Mouse (Mus musculus) 416B (cell line): ENCODE measurements around the gene Oard1.

Experiments
- DNase-seq: peaks from one replicate; pipeline ENCODE4 v3.0.0; 2011; ENCODE audit warnings: low read depth

The Oard1 gene

DNA sequence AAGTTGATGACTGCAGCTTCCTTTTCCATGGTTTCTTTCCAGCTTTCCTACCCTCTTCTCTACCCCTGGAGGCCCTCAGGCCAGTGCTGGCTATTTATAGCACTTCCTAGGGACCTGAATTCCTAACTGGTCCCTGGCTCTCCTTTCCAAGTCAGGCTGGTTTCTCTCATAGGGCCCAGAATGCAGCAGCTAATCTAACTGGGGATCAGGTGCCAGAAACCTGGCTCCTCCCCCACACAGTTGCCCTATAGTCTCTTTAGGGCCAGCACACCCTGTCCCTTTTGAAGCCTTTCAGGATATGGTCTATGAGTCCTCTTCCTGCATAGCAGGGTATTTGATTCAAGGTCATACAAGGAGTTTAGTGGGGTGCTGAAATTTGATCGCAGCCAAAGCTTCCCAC, 26.7 kb downstream of the Oard1 start:
- peak; percentile 83 for DNase-seq

DNA sequence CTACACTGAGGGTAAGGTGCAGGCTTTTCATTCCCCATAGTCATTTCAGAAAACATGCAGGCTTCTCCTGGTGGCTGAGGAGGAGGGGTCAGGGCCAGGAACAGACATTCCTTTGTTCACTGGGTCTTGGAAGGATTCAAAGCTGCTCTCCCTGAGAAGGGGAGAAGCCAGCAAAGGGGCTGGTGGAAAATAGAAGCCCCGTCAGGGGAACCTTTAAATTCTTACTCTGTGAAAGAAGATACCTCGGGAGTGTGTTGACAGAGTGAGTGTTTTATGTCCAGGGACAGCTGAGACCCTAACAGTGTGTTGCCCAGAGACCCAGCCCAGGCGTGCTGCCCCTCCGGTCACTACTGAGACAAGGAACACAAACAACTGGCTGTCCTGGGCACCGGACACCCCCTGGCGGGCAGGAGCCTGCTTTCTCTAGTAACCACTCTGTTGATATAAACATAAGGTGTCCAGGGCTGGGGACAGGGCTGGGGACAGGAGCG, 27.7 kb downstream of the Oard1 start:
- DNase-seq: no peak

DNA sequence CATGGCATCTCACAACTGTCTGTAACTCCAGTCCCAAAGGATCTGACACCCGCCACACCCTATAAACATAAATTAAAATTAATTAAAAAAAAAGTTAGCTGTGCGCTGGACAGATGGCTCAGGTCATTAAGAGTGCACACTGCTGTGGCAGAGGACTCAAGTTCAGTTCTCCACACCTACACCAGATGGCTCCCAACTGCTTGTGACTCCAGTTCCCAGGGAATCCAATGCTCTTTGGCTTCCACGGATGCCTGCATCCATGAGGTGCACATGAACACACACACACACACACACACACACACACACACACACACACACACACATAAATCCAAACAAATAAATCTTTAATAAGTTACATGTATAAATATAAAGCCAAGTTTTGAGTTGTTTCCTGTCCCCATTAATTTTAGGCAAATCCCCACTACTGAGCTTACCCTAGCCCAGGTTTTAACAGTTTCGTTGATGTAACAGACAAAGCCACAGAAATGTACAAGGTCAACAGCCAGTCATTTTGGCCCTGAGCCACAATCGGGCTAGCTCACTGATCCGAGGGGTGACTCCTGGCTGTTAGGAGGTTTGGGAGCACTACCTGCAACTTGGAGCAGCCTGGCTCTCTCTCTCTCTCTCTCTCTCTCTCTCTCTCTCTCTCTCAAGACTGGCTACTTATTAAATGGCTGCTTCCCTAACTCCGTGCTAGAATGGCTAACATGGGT, 33.1 kb downstream of the Oard1 start:
- peak; percentile 66 for DNase-seq

DNA sequence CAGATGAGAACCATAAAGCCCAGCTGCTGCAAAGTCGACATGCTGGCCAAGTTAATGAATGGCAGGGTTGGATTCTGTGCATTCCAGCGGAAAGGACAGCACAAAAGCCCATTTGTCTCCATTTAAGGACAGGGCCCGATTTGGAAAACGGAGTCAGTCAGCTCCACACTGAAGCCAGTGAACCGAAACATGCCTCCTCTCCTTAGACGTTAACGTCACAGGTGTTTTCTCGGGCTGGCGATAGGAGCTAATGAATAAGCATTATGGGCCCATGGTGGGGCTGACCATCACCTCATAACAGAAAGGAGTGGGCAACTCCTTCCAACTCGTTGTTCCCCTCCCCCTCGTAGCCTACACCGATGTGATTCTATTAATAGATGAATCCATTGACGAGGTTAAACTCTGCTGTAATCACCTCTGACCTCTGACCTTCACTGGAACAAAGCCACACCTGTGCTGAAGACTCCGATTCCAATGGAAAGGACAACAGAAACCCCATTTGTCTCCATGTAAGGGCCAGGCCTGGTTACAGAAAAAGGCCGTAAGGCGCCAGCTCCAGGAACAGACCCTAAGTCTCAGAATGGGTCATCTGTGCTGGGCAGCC, 33.8 kb downstream of the Oard1 start:
- DNase-seq: no peak

DNA sequence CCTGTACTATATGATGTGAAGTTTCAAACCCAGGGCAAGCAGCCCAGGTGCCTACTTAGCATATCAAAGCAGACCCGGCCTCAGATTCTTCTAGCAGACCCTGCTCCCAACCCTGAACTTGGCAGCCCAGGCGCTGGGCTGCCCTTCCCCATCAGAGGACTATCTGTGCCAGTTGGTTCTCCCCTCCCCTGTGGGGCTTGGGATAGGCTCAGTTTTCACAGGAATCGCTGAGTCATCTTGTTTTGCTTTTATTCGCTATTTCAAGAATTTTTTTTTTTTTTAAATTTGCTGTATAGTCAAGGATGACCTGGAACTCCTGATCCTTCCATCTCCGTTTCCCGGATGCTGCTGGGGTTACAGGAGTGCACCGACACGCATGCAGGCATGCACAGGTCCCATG, 37.9 kb downstream of the Oard1 start:
- peak; percentile 45 for DNase-seq

DNA sequence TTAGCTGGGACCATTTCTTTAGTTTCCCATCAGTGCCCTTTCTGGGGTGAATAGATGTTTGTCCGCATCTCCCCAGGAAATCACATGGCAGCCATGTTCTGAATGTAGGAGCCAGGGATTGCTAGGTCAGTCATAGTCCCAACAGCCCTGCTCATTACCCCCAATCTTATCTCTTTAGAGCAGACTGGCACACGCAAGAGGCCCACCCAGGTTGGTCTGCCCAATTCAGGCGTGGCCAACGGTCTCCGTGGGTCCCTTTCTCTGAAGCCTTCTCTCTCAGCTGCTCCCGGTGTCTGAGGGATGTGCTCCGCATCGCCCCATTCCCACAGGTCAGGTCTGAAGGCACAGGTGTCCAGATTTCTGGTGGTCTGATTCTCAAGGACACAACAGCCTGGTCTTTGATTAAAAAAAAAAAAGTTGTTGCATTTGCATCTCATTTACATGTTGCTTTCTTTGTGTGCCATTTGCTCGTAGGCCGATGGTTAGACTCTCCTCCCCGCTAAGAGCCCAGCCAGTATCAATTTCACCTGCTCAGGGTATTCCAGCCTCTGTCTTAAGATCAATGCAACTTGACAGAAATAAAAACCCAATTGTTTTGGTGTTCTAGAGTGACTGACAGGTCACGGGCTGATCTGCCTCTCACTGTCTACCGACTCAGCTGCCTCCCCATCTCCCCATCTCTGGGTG, 41.0 kb downstream of the Oard1 start:
- DNase-seq: no peak

DNA sequence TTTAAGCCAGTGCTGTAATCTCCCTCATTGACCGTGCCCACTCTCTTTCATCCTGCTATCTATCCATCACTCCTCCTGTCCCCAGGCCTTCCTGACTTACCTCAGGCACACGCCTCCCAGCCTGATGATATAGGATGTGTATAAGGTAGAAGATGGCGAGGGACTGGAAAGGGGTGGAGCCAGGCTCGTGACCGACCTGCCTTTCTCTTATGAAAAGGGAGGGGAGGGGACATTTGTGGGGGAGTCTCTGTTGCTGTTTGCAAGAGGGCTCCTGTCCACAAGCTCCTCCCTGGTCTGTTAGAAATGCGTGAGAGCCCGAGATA, 41.5 kb downstream of the Oard1 start, which contains the start of gene Tspo2:
TSS of gene Tspo2 (minus strand) at position 170 of the 323 bp plus-strand sequence.
- no peak for DNase-seq

DNA sequence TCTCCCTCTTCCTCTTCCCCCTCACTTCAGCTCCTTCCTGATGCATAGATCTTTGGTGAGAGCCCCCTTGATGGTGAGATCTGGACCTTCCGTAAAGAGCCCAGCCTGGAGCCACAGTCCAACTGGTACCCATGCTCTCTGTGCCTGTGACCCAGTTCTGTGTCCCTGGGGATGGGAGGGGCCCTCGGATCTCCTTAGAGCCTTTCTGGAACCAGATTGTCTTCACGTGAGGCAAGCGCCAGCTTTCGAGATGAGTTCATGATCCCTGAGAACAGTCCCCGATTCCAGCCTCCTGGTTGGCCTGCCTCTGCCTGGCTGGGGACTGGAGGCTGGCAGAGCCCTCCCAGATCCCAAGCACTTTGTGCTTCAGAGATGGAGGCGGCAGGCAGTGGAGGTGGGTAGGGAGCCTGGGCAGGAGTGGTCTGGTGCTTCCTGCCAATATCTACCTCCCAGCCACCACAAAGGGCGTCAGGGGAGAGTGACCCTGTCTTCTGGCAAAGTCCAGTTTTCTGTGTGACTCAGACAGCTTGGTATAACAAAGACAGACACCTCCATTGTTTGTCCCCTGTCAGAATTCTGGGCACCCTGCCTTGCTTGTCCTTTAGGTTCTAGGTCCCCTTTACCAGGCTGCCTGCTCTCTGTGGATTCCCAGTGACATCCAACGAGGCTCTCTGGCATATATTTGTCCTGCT, 42.1 kb downstream of the Oard1 start:
- DNase-seq: no peak

DNA sequence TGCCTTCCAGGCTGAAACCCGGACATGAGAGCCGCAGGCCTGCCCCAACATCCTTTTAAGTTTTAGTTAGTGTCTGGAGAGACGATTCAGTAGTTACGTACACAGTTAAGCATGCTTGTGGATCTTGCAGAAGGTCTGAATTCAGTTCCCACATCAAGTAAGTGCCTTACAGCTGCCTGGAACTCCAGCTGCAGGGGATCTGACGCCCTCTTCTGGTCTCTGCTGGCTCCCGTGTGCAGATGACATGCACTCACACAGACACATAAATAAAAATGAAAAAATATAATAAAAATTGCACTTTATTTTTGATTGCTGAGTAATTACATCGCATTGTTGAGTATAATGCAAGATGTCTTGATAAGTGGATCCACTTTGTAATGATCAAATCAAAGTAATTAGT, 43.7 kb downstream of the Oard1 start:
- peak; percentile 43 for DNase-seq

DNA sequence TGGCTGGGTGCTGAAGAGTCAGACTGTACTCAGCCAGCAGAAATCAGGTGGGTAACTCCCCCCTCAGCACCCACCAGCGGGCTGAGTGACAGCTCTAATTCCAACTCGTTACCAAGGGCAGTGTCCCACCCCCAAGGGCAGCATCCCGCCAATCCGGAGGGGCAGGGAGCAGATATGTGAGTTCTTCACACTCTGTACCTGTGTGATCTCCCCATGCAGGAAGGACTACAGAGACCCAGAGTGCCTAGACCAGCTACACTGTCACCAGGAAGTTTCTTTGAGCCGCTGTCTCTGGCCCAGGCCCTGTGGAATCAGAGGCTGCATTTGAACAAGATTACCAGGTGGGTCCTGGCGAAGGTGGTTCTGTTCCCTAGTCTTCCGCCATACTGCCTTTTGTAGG, 44.4 kb downstream of the Oard1 start:
- no peak for DNase-seq

DNA sequence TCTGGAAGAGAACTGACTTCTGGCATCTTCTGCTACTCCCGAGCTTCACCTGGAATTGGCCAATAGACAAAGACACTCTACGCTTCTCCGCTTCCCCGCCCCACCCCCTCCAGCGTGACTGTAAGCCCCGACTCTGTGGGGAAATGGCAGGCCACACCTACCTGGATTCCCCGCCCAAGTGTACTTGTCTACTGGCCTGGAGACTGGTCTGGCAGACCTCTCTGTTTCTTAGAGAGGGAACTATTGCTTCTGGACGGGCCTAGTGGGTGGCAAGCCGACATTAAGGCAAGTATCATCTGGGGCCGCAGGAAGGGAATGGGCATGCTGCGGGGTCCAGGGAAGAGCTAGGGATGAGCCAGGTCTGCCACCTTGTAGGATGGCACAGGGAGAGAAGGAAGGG, 44.9 kb downstream of the Oard1 start, which contains the start of gene Unc5cl:
TSS of gene Unc5cl (plus strand) at position 214 of the 400 bp plus-strand sequence.
- no peak for DNase-seq

DNA sequence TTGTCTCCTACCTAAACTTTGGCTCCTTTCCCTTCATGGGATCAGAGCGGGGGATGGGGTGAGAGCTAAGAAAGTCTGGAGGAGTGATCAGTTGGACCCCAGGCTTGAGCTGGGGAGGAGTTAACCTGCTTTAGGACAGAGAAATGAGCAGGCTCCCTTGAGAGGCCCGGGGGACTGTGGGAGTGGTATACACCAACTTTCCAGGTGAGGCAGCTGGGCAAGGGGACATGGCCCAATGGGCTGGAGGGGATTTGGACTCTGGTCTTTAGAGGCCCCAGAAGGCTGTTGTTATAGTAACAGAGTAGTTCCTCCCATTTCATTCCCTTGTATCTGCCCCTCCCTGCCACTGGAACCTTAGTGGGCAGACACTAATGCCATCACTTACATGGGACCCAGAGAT, 46.1 kb downstream of the Oard1 start:
- no peak for DNase-seq

DNA sequence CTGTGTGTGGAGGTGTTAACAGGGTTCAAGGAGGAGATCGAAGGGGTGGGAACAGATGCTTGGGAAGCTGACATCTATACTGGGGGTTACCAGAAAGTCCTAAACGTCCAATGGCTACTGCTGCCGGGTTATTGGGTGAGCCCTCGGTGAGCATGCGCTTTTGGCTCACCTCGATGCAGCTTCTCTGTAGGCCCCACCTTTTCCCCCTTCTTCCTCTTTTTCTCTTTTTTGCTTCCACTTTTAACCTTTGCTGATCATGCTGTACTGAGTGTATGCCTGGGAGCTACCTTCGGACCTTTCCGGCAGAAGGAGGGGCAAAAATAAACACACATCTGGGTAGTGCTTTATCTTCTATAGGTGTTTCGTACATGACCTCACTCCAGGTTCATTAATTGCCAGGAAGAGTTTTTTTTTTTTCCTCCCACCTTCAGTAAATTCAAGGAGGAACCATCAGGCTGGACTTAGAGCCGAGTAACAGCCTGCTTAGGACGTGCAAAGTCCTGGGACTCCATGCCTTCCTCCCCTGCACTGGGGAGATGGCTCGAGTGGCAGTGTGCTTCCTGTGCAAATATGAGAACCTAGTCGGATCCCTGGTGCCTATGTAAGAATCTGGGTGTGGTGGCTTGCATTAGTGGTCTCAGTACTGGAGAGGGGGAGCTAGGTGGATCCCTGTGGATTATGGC, 48.3 kb downstream of the Oard1 start:
- no peak for DNase-seq

DNA sequence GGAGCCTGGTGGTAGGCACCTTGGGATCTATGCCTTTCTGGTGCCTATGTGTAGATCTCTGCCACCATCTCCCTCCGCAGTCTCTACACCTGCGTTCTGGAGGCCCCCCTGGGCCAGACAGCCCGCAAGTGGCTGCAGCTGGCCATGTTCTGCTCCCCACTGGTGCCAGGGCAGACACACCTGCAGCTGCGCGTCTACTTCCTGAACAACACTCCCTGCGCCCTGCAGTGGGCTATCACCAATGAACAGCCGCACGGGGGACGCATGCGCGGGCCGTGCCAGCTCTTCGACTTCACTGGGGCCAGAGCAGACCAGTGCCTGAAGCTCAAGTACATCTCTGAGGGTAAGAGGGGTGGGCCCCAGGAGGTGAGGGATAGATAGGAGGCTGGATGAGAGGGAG, 52.3 kb downstream of the Oard1 start:
- DNase-seq: no peak

DNA sequence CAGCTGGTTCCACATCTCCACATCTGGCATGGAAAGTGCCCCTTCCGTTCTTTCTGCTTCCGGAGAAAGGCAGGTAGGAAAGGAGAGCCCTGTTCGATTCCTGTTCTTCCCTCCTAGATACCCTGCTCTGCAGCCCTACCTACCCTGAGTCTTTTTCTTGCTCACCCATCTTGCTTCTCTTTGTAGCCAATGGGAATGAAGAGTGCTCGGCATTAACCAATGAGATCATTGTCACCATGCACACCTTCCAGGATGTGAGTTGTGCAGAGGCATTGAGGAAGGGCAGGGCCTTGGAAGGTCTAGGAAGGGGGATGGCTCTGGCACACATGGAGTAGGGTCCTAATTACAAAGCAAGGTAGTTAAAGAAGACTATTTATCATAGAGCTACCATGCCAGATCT, 53.6 kb downstream of the Oard1 start:
- DNase-seq: no peak
